Mouse (Mus musculus) hematopoietic stem cell, adult 5-6 weeks (primary cell): ENCODE measurements around the gene Galnt14. TPM values are rescaled to one million over a fixed set of nuclear protein-coding genes. Genes with fewer than 3 reads are reported as not detected.

ENCODE experiments used
- ATAC-seq, 2 experiments: fragments of 125-278 bp in 1 of 2; replicated peaks in 1 of 2; 2 replicates each; pipeline ENCODE4 v1.8.0; 2016 to 2017; ENCODE audit warnings: inconsistent platforms in 2 of 2, mild to moderate bottlenecking in 2 of 2, moderate number of reproducible peaks in 2 of 2, low read depth in 1 of 2, moderate TSS enrichment in 1 of 2; ENCODE audit not compliant: low FRiP score in 2 of 2, poor library complexity in 2 of 2, severe bottlenecking in 2 of 2, insufficient read depth in 1 of 2, low TSS enrichment in 1 of 2
- total RNA-seq: library from RNA; stranded (forward); fragments of 172-1452, 232-1000 nt; gene quantifications from 2 replicates; pipeline ENCODE4 v1.2.3, GENCODE M21; 2017

Gene Galnt14
- total RNA-seq, 1 experiment from 2014 or later: not detected

DNA sequence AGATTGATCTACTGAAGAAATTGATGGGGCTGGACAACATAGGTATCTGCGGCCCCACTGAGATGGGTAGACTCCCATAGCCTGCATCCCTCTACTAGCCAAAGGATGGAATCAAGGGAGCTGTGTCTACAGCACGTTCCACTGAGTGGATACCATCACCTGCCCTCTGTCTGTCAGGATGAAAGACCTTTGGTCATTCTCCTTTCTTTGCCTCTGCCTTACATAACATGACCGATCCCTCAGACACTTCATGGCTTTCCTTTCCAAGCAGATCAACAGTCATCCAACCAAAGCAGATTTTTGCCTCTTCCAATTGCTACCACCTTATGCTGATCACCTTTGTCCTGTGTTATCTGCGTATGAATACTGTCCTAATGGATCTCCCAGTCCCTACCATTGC, 90.2 kb downstream of the Galnt14 start:
- ATAC-seq: no peak

DNA sequence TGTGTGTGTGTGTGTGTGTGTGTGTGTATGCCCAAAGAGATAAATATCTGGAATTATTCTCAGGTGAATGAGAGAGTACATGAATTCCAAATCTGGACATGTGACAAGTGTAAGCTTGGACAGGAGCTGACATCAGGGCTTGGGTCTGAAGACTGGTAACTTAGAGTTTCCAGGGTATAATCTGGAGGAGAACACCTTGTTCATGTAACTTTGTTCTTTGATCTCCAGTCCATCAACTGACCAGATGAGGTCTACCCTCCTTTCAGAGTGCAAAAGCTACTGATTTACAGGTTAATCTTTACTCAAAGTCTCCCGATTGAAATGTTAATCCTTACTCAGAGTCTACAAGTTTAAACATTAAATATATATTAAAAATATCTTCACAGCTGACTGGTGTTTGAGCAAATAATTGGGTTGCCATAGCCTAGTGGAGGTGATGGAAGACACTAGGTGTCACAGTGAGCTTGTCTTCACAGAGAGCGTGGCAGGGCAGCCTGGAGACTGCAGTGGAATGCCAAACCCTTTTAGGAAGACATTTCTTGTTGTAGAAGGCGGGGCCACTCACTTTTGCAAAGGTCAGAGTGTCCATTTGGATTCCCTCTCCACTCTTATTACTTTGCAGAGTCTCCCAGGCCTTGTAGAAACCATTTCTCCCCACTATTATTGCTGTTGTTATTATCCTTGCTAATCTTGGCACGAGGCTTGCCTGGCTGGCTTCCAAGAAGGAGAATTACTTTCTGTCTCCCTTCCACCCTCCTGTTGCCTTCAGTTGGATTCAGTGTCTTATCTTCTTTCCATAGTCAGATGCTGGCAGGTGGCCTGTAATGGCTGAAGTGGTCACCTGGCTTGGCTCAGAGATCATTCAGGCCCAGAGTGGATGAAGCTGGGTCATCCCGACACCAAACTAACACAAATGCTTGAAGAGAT, 107.4 kb downstream of the Galnt14 start:
- ATAC-seq: no peak

DNA sequence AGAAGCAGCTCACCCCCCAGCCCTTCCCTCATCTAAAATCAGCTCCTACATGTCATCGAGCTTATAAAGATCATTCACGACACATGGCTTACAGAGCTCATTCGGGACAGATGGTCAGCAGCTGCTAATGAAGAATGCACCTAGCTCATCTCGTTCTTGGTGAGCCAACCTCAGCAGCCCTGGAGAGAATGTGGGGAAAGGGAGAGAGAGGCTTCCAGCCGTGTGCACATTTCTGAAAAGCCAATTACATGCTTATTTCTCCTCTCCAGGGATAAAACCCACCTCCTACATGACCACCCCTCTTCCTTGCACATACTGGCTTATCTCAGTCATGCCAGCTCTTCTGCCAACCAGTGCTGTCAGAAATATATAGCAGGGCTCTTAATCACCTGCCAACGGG, 110.3 kb downstream of the Galnt14 start:
- ATAC-seq: no peak

DNA sequence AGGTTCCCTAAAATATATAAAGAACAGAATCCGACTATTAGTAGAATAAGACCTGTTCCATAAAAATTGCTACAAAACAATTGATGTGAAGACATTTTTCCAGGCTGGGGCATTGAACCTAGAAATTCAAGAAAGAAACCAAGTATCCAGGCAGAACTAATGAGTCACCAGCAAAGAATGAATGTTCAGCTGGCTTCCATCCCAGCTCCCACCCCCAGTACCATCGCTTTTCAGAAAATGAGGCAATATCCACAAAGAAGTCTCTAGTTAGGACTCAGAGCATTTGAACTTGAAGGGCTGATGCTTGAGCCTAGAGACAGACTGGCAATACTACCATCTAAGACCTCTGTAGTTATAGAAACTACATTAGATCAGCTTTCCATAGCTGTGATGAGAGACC, 118.2 kb downstream of the Galnt14 start:
- ATAC-seq: no peak

DNA sequence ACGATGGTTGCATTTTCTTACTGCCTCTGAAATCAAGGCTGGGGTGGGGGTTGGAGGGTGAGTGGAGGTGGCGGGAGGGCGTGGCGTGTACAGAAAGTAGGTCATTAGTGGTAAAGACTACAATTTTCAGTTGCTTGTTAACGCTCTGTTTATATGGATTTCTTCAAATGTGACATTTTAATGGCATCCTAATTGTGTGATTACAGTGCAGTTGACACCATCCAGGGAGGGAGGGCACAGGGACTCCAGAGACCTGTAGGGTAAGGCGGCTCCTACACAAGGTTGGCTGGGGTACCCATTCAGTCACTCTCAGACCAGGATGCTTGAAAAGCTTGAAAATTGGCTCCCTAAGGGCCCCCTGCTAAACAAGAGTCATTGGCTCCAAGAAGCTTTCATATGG, 122.7 kb downstream of the Galnt14 start:
- ATAC-seq: no peak

DNA sequence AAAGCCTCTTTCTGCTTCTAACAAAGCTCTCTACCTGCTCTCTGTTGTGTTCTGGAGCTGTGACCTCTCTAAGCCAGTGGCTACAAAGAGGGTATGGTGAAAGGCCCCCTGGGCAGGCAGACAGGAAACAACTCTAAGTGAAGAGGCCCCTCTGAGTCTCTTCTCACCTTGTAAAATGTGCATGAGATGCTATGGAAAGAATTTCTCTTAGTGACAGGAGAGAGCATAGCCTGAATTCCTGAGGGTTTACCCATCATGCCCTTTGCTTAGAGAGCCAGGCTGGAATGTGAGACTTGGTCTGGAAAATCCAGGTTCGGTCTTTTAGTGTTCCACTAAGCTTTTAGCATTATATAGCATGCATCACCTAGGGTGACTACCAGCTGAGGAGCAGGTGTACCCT, 136.1 kb downstream of the Galnt14 start:
- no peak for ATAC-seq

DNA sequence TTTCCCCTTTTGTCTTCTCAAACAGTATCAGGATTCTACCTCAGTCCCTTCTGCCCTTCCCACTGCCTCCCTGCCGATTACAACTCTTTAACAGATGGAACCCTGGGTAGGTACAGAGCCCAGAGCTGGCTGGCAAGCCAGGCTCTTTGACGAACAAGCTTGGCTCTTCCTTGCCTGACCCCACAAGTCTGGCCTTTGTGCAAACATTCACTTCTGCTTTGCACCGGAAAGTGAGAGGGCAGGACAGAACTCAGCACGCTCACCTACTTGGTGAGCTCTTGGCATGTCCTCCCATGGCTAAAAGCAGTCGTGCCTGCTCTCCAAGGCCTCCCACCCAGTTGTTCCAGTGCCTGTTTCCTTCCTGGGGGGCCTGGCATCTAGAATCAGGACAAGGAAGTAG, 137.4 kb downstream of the Galnt14 start:
- ATAC-seq: peak; percentile 24 to 59; a peak in 2 of 4 replicates

DNA sequence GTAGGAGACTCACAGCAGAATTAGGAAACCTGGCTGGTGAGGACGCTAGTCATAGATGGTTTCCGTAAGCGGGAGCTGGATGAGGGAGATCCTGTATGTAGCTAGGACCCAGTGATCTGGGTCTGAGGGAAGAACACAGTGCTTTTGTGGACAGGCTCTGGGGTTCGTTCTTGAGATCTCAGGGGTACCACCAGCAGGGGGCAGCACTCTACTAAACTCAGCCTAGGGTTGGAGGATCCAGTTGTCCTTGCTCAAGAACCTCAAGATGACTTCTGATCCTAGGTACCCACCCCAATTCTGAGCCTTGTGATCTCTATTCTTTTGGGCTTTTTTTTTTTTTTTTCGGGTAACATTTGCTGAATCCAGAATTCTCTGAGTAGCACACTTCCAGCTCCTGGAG, 137.8 kb downstream of the Galnt14 start:
- peak; percentile 48 to 73; a peak in 3 of 4 replicates for ATAC-seq

DNA sequence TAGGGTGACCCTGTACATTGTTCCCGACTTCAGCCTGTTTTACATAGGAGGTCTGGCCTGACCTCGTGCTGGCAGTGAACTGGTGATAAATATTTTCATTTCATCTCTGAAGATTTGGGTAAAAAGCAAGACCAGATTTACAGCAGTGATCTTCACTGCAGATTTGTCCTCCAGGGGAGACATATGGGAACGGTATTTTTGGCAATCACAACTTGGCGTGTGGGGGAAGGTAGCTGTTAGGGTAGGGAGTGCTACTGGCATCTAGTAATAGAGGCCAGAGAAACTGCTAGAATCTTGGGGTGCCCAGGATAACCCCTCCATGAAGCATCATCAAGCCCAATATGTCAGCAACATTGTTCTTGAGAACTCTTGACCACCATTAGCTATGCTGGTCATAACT, 138.3 kb downstream of the Galnt14 start:
- ATAC-seq: no peak

DNA sequence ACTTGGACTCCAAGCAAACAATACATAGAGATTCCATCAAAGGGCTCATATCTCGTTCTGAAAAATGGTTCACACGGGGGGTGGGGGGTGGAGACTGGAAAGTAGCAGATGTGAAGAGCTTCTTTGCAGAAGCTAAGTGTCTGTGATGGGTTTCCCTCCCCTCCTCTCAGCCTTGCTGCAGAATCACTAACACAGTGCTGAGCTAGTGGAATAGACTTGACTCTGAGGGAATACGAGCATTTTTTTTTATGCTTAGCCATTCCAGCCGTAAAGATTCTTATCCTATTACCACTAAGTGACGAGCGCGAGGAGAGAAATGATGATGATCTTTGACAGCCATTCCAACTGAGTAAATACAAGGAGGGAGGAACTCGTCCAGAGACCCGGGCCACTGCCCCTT, 142.0 kb downstream of the Galnt14 start:
- ATAC-seq: no peak

DNA sequence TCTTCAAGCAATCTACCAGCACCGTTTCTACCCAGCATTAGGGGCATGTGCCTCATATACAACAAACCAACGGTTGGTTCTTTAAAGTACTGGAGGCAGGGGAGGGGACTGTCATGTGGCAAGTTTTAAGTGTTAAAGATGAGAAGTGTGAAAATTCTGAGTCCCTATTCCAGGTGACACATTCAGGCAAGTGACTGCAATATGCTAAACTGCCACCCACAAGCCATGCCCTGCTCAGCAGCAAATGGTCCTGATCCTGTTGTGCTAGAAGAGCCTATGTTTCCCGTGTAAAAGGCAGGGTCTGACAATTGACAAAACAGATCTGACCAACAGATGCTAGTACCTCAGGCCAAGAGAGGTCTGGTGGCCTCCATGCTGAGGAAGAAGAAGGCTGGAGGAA, 149.1 kb downstream of the Galnt14 start:
- ATAC-seq: no peak

DNA sequence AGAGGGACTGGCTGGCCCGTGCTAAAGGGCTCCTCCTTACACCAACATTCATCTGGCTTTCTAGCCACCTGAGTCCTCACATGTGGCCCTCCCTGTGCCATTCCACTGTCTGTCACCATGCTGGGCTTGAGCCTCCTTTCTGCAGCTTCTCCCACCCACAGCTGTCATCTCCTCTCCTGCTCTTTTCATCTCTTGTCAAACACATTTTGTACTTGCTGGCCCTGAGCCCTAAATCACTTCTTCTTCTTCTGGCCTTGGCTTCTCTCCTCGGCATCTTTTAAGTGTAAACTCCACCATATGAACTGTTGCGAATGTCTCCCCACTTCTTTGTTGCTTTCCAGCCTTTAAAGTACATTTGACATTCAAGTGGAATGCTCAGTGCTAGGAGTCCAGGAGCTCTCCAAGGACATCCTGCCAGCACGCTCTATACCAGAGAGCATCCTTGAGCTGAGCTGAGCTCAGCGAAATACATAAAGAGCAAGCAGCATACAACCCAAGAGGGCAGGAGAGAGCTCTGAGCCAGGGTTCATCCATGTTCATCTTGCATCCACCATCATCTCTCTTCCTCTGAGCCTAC, 150.0 kb downstream of the Galnt14 start:
- ATAC-seq: no peak

DNA sequence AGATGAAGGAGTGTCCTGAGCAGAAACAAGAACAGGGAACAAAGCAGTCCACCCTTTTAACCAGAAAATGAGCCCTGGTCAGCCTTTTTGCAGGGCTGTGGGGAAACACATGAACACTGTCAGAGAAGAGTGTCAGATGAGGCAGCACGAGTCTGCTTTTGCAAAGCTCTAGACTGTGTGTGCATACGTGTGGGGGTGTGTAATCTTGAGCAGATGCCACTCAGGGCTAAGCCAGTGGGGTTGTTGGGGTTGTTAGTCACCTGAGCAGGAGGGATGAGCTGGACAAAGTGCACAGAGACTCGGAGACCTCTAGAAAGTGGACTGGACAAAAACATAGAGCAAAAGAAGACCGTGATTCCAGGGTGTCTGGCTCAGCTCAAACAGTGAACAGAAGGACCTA, 150.8 kb downstream of the Galnt14 start:
- ATAC-seq: no peak

DNA sequence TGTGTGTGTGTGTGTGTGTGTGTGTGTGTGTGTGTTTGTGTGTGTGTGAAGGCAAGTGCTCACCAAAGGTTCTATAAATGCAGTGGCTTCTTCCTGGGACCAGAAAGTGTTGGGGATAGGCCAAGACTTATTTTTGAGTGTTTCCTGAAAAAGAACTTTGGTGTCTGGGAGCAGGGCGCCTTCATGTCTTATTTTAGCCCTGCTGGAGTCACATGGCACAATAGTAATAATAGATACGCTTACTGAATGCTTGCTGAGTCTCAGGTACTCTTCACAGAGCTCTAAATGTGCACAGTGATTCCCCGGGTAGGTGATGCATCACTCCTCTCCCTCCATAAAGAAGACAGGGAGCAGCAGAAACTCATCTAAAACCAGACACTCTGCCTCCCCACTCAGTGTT, 153.2 kb downstream of the Galnt14 start:
- ATAC-seq: no peak

DNA sequence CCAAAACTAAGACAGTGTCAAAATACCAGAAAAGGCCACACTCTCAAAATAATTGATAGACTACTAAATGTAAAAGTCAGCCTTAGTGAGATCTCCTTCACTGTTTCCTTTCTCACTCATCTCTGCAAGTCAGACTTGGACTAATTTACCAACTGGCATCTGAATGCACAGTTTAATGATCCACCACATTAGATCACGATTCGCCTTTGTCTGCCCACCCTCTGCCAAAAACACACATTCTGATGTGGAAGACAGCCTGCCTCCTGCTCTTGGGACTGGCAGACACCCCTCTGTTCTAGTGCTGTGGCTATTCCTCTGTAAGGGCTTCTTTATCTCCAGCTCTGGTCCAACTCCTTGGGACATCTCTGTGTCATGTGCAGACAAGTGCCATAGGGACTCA, 153.8 kb downstream of the Galnt14 start:
- ATAC-seq: no peak

DNA sequence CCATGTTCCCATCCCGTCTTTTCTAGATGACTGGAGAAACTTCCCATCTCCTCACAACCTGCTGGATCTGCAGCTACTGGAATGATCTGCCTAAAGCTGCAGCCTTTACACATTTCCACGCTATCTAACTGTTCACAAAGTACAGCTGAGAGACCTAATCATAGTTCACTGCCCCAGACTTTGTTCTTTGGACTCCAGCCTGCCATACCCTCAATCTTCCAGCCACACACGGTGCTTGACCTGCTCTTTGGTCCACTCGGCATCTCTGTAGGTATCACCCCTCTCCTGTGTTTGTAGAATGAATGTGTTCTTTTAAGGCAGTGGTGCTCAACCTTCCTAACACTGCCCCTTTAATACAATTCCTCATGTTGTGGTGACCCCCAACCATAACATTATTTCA, 155.6 kb downstream of the Galnt14 start:
- ATAC-seq: no peak

DNA sequence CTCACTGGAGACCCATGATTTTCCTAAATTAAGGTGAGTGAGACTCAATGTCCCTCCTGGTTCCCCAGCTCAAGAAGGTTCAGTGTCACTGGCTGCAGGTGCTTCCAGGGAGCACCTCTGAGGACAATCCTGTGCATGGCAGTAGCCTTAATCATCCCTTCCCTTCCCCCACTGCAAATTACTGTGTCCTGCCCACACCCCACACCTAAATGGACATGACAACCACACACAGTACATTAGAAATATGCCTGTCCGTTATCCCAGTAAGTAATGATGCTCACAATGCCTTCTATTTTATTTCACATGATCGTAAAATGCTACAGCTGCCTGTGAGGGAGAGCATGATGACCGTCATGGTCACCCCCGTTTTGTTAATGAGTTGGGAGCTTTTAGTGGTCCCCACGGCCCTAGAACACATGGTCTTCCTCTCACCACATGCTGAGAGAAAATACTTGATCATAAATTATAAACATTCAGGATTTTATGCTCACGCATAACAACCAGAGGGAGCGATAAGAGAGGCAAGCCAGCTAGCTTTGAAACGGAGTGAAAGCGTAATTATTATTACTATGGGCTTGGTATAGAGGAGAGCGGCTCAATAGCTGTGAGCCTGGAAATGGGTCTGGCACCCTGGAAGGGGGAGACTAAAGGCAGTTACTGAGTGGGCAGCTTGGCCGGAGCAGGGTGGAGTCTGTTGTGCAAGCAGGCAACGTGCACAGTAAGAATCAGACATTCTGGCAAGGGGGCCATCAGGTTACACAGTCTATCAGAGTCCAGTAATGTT, 161.3 kb downstream of the Galnt14 start:
- no peak for ATAC-seq

DNA sequence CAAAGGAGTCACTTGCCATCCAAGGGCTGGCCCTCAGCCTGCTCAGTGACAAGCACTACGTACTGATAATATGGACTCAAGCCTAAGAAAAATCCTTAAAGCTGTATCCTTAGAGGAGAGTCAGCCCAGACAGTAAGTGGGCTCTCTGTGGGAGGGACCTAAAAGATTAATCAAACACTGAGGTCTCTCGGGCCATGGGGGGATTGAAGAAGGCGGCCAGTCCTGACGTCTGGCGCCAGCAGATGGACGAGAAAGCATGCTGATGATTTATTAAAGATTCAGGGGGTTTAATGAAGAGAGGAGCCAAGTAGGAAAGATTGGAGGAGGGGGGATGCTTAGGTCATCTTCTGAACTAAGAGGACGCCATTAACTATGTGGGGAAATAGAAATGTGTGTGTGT, 162.1 kb downstream of the Galnt14 start:
- no peak for ATAC-seq
